Mouse (Mus musculus): ENCODE results near the gene Hmcn1. TPM values are rescaled to one million over a fixed set of nuclear protein-coding genes. Genes with fewer than 3 reads are reported as not detected.

The Hmcn1 gene
- total RNA-seq, 2 experiments from 2014 or later, result 3.5 to 5.4 TPM

DNA sequence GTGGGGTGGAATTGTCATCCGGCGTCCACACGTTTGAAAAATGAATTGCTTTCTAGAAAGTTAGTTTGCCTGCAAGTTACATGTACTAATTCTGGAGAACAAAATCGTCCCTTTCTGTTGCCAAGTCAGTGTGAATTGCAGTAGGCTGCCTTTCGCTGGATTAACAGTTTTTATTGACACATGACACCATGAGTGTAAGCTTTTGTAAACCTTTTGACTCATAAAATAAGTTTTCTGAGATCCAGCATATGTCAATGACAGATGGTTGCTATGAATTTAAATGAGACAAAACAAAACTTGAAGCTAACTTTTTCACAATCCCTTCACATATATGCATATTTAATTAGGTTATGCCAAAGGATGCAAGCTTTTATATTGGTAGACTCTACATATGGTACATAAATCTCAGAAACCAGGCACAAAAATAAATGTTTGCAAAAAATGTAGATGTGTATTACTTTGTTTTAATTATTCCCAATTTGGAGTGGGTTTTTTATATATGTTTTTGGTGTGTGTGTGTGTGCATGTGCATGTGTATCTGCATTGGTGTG is 79.6 kb downstream of the Hmcn1 start:
- intact Hi-C loops (cut with DNase I), result no loop called here
- DNase-seq (ENCODE audit: low spot score in 2 of 2), result no peak

DNA sequence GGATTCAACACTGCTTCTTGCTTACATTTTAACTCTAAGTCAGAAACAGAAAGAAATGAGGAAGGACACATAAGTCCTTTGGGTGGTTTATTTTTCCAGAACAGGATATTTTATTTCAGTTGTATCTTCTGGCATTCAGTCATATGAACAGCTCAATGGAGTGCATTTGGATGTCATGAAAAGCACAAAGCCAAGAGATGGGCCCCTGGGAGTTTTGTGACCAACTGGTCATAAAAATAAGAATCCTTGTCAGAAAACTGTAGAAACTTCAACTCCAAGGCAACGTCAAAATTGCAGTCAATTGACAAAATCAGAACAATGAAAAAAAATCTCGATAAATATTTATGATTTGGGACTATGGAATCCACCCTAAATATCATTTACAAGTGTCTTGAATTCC is 83.6 kb downstream of the Hmcn1 start:
- intact Hi-C loops (cut with DNase I), result no loop called here
- DNase-seq (ENCODE audit: low spot score in 2 of 2), result no peak

DNA sequence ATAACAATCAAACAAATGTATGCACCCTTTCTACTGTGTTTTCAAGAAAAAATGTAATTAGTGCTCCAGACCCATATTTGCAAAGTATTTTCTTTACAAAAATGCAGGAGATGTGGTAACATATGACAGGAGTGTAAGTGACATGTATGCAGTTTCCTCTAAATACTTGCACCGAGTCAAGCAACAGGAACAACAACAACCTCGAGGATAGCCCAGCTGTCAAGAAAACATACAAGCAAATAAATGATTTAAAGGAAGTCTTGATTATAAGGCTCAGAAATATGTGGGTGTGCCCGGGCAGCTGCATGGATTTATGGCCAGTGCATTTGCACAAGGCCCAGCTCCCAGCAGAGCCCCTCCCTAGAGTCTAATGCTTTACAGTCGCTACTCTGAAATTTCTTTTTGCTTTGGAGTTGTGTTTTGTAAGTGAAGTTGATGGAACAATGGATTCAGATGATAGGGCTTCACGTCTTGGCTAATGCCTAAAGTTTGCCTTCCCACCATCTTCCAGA is 99.5 kb downstream of the Hmcn1 start:
- DNase-seq (ENCODE audit: low spot score in 2 of 2), result no peak
- intact Hi-C loops (cut with DNase I), result no loop called here

DNA sequence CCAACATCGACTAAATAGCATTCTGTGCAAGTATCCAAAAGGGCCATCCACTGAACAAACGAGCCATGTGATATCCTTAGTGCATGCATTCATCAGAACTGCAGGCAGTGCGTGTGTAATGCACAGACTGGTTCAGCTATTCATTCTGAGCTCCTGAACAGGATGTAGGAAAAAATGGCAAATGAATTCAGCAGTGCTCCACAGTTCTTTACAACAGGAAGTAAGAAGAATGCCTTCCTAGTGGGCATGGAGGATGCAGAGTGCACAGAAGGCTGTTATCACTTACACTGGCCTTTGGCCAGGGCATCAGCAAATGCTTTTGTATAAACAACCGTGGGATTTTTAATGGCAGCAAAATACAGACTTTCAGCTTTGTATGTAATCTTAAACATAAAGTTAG is 103.2 kb downstream of the Hmcn1 start:
- no peak for DNase-seq (ENCODE audit: low spot score in 2 of 2)
- intact Hi-C loops (cut with DNase I), result no loop called here

DNA sequence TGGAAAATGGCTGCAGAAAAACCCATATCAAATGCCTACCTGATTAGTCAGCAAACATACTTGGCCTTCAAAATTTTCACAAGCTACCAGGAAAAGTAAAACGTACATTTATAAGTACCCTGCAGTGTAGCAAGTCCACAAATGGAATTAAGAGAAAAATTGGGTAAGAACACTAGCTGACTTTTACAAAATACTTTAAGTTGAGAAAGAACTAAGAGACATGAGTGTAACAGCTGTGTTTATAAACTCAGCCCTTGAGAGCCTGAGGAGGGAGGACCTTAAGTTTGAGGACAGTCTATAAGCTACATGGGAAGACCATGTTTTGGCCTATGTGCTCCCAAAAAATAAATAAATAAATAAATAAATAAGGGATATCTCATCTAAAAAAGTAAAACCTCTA is 107.0 kb downstream of the Hmcn1 start:
- intact Hi-C loops (cut with DNase I), result no loop called here
- DNase-seq (ENCODE audit: low spot score in 2 of 2), result no peak

DNA sequence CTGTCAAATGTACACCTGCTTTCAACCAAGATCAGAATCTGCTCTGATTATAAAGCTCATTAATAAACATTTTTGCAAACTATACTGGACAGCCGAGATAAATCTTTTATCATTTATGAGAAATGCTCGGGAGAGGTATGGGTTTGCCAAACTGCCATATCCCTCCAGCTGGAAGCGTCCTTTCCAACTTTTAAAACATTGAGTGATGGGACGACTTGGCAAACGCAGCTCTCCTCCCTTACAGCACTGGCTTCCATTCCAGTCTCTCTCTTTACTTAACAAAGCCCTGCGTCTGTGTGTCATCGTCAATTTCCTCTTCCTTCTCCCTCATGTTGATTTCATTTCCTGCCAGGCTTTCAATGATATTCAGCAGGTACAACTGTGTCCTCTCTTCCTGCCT is 114.8 kb downstream of the Hmcn1 start:
- no peak for DNase-seq (ENCODE audit: low spot score in 2 of 2)
- intact Hi-C loops (cut with DNase I), result no loop called here

DNA sequence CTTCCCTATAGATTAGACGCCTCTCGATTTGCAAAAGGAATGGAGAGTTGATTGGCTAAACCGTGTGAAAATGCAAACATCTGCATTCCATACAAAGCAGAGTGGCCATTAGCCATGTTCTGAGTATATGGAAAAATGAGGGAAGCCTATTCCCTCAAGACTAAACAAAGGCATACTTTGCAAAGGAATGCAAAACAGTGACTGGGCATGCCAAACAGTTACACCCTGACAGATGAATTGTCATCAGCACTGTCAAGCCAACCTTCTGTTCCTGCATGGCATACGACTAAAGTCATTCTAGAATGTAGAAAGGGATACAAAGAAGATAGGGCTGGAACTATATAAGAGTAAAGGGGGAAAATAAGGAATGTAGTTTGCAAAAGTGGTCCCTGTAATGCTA is 115.3 kb downstream of the Hmcn1 start:
- intact Hi-C loops (cut with DNase I), result no loop called here
- DNase-seq (ENCODE audit: low spot score in 2 of 2), result no peak

DNA sequence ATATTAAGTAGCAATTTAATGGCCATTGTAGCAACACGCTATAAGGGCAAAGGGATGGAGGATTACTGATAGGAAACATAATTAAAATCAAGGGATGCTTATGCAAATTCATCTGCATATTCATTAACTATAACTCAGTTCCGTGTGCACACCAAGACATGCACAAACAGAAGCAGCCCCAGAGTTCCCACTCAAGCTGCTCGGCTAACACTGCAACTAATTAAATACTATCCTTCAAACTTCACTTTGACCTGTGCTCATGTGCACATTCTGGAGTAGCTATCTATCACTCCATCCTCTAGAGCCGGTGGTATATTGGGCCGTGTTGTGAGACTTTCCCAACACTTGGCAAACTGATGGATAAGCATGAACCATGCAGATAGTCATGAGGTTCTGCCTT is 119.2 kb downstream of the Hmcn1 start:
- no peak for DNase-seq (ENCODE audit: low spot score in 2 of 2)
- intact Hi-C loops (cut with DNase I), result no loop called here

DNA sequence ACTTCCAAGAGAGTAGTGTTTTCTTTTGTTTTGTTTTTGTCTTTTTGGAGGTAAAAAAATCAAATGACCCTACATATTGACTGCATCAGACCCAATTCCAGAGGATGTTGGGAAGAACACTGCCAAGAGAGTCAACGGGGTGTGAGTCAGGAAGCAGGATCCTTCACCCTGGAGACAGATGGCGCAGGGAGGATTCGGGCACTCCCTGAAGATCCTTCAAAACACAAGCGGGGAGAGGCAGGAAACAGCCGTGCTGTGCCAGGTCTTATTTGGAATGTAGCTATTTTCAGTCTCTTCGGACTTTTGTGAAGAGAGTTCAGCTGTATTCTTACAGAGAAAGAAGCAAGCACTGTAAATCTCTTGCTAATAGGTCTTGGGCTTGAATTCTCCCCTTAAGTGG is 120.0 kb downstream of the Hmcn1 start:
- no peak for DNase-seq (ENCODE audit: low spot score in 2 of 2)
- intact Hi-C loops (cut with DNase I), result no loop called here

DNA sequence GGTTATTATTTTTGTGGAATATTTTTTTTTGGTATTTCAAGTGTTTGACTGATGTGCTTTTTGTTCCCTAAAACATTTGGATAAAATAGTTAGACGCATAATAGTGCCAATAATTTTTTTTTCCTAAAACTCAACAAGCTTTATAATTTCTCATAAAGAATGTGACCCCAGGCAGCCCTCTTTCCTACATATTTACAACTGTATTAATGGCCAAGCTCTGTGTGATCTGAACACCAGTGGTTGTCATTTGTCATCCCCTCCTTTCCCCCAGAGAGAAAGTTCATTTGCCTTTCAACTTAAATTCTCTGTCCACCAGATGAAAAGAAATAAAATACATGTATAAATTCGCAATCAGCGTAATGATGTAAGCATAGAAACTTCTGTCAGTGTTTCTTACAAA is 121.1 kb downstream of the Hmcn1 start:
- no peak for DNase-seq (ENCODE audit: low spot score in 2 of 2)
- intact Hi-C loops (cut with DNase I), result no loop called here

DNA sequence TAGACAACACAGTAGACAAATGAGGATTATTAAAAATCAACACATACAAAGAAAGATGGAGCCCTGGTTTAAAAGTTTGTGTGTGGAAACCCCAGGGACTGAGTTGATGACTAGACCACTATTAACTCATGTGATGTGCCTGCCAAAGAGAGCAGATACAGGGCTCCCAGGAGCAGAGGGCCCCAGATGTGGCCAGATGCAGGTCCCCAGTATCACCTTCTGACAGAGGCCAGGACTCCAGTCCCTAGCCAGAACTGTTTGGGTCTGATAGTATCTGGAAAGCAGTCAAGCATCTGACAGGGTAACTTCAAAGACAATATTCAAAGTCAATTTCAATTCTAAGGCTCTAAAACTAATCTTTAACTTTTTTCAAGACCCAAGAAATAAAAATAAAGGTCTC is 124.0 kb downstream of the Hmcn1 start:
- intact Hi-C loops (cut with DNase I), result no loop called here
- no peak for DNase-seq (ENCODE audit: low spot score in 2 of 2)

DNA sequence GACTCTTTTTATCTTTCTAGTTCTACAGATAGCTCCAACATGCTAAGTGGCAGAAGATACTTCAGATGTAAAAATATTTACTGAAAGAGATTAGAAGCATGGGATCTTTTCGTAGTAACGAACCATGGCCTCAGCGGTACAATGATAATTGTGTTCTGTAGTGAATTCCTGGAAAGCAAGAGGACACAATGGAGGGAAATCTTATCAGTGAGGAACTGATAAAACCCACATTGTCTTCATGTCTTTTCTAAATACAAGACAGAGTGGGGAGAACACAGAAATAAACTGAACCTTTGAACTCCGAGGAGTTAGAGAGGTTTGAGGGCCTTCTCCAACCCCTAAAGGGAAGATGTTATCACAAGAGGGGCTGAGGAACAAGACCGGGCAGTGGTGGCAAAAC is 126.6 kb downstream of the Hmcn1 start:
- no peak for DNase-seq (ENCODE audit: low spot score in 2 of 2)
- intact Hi-C loops (cut with DNase I), result no loop called here

DNA sequence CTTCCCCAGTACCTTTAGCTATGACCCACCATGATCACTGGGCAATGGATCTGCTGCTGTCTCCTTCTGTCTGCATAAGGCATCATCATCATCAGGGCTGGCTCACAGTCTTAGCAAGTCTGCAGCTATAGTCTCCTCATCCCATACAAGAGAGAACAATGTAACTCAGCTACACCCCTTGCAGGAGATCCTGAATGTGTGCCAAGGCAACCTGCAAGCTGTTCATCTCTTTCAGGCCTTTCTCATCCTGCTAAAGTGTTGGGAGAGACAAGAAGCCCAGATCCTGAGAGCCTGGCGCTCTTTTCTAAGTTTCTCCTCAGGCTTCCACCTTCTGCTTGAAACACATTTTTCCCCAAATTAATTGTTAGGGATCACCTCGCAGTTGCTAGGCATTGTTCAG is 135.5 kb downstream of the Hmcn1 start:
- DNase-seq (ENCODE audit: low spot score in 2 of 2), result no peak
- intact Hi-C loops (cut with DNase I), result no loop called here

DNA sequence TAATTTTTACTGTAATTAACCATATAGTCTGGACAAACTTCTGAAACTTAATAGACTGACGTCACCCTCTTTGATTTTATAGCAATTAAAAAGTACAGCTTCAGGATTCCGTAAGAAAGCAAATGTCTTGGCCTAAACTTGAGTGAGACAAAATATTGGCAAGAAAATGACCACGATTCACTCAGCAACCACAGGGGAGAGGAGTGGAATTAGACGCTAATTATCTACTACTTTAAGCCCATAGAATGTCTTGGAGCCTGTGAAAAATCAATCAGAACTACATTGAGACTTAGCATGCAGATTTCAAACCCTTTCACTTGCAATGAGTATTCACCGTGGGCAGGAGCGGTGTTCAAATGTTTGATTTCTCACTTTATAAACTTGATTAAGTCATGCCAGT is 159.8 kb downstream of the Hmcn1 start:
- no peak for DNase-seq (ENCODE audit: low spot score in 2 of 2)
- intact Hi-C loops (cut with DNase I), result no loop called here

DNA sequence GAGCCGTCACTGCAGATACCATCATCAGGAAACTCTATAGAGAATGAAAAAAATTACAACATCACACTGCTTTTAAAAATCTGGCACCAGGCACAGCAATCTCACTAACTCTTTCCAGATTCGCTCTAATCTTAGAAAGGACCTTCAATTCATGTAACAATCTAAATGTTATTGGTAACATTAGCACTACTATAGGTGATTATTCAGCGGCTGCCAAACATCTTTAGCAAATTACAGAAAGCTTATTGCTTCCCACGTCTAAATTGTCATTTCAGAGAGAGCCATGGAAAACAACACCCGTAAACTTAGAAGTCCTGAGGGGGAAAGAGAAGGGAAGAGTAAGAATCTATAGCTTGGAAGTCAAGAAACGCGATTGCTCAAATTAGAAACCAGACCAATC is 163.4 kb downstream of the Hmcn1 start:
- DNase-seq (ENCODE audit: low spot score in 2 of 2), result no peak
- intact Hi-C loops (cut with DNase I), result no loop called here

DNA sequence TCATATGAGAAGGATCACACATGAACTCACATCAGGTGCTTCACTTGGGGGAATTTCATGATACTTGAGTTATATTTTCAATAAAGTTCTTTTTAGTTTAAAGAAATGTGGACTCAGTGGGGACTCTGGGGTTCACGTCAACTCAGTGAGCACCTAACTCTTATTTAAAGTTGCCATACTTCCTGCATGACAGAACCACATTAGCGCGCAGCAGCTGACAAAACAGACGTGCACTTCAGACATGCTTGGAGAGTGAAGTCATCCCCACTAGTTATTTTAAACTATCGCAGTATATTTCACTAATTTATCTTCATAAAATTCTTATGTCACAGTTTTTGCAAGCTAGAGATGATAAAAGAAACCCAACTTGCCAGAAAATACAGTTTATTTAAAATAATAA is 166.1 kb downstream of the Hmcn1 start:
- intact Hi-C loops (cut with DNase I), result no loop called here

DNA sequence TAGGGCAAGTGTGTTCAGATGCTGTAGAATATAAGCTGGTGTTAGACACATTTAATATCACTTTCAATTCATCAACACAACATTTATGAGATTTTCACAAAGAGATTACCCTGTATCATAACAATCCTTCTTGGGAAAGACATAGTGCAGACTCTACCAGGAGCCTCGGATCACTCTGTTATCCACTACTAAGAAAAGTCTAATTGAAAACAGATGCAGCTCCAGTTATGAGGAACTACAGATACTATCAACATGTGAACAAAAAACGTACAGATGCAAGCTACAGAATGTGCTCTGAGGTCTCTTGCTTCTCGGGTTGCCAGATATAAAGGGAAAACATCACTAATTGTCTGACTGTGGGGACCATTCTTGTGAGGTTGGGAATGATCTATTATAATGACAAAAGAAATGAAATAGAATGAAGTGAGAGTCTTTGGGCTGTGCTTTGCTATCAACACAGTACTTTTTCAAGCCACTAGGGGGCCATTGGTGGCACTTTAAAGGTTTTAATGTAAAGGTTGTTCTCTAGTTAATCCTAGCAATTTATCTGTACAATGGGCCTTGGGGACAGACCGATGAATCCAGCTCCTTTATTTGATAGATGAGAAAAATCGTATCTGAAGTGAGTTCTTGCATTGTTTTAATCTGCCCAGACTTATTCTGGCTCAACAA is 168.8 kb downstream of the Hmcn1 start:
- no peak for DNase-seq (ENCODE audit: low spot score in 2 of 2)
- intact Hi-C loops (cut with DNase I), result no loop called here

More for the DNA sequence above, 166.1 kb downstream of the Hmcn1 start:
- DNase-seq (ENCODE audit: low spot score in 2 of 2), result no peak

DNA sequence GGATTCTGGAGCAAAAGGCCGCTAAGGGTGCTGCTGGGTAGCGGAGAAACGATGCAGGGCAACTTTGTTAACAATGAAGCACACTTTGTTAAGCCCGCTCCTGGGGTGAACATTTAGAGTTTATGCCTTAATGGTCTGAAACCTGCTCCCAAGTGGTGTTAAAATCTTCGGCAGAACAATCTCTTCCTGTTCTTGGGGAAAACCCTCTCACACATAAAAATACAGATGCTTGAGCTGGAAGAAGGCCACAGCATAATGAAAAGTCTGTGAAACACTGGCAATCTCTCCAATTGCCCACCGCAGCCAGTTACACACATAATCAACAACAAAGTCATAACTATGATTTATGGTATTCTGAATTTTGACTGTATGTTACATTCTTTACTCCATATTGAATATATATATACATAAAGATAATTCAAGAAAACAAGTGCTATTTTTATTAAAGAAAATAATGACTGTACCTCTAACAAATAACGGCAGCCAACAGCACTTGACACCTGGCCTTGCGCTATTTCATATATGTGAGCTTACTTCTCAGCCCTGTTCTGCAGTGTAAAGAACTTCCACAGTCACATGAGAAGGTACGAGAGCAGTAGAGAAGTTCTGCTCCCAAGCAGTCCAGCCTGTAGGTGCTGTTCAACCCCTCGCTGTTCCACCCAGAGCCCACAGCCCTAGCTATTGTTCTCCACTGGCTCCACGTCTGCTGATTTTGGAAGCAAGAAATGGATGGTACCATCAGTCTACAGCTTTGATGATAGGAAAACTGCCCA is 177.0 kb downstream of the Hmcn1 start:
- intact Hi-C loops (cut with DNase I), result no loop called here
- DNase-seq (ENCODE audit: low spot score in 2 of 2), result no peak

DNA sequence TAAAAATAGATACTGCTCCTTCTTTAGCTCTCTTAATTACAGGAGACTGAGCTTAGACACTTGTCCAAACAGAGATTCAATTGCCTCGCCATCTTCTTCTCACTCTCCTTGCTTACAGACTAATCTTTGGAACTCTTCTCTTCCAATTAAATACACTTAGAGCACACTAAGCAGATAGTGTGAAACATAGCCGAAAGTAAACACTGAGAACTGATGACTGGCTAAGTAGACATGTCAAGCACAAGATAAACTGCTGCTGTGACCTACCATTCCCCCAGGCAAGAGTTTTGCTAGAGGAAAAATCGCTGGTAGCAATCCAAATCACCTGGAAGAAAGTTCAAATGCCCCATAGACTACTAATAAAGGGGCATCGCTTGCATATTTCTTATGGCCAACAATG is 178.3 kb downstream of the Hmcn1 start:
- intact Hi-C loops (cut with DNase I), result no loop called here
- no peak for DNase-seq (ENCODE audit: low spot score in 2 of 2)

DNA sequence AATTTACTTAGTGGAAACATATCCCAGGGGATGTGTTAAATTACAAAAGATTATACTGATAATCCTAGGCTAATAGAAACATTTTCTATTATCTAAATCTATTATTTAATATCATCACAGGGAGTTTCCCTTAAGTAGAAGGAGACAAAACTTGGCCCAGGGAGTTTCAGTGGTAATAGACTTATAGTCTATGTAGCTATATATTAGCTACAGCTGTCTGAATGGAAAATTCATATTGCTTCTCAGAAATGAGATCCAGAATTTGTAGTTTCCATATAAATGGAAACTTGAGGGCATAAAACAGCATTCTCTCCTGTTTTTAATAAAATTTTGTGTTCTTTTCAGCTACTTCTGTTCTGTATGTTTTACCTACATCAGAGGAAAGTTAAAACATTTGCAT is 179.9 kb downstream of the Hmcn1 start:
- DNase-seq (ENCODE audit: low spot score in 2 of 2), result no peak
- intact Hi-C loops (cut with DNase I), result no loop called here

DNA sequence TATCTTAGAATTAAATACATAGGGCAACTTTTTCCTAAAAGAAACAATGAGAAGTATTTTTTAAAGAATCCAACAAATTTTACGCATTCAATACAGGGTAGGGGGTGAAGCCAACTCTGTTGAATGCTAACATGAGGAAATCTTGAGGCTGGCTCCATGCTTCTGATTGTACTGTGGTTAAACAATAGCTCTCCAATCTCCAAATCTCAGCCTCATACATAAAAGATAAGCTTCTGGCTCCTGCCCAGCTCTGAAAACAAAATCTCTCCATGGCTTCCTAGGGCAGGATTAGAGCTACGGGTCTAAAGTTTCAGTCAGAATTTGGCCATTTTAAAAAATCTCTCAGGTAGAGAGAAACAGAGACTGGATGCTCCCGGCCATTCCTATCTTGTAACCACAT is 186.4 kb downstream of the Hmcn1 start:
- no peak for DNase-seq (ENCODE audit: low spot score in 2 of 2)
- intact Hi-C loops (cut with DNase I), result no loop called here

All from left cerebral cortex, postnatal 14 days (tissue).